Mouse (Mus musculus): ENCODE measurements around the gene Dpep1.
"Not testable (repeated sequence)": the region's sequence is repeated elsewhere in the genome, so short reads cannot be mapped to it uniquely, and the experiment has no call there.

Dpep1 gene

GRCm38 (mm10) chr8:123211876-123212275 lies 25.8 kb downstream of the Dpep1 start:
- in situ Hi-C loops (cut with MboI, MseI): no loop called here

DNA sequence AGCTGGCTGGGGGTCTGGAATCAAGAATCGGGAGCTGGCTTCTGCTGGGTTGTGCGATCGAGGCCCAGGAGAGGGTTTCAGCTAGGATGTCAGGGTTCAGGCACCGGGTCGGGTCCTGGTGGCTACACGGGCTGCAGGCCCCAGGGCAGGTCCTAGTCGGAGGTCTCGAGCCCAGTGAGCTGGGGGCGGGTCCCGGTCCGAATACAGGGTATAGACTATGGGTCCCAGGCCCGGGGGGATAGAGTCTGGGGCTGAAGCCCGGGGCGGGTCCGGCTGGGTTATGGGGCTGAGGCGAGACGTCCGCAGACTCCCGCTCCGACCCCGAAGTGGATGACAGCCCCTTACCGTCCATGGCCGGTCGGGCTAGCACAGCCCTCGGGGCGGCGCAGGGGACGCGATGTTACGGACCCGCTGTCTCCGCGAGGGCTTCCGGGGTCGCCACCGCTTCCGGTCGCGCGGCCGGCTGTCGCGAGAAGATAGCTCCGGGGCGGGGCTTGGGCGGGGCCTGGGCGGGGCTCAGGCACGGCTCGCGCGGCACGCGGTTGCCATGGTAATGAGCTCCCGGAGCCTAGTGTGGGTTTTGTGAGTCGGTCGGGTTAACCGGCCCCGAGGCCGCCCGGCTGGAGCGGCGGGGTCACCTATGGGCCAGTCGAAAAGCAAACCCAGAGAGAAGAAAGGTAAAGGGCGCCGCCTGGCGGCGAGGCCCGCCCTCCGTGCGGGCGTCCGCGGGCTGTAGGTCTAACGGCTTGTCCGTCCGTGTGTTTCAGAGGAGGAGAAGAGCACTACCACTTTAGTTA lies 26.5 kb downstream of the Dpep1 start, which contains the start of the genes Chmp1a and Spata33:
Gene Chmp1a, minus strand, starts transcription at position 443 of the 797 bp plus-strand sequence.
Gene Spata33, plus strand, starts transcription at position 512 of the 797 bp plus-strand sequence.
- in situ Hi-C loops (cut with MboI, MseI): no loop called here

DNA sequence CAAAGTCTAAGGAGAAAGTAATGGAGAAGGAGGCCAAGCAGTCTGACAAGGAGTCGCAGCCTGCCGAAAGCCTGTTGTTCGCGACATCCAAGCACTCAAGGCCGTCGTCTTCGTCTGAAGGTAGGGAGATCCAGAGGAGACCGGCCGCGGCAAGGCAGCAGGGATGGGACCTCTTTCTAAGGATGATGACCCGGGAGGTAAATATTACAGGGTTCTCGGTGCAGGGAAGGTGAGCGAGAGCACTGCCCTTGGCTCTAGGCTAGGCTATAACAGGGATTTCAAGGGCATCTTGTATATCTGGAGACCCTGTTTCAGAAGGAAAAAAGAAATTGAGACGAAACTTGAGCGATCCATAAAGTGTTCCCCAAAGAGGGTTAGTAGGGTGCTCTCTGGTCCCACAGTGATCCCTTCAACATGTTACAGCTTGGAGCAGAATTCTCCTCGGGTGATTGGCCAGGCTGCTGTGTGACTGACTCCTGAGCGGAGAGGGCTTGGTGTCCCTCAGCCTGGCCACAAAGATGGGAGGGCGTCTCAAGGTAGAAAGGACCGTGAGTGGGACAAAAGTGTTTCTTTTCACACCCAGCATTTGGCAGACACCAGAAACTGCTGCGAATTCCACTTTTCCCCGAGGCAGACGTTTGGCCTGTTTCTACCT lies 27.2 kb downstream of the Dpep1 start:
- in situ Hi-C loops (cut with MboI, MseI): no loop called here

DNA sequence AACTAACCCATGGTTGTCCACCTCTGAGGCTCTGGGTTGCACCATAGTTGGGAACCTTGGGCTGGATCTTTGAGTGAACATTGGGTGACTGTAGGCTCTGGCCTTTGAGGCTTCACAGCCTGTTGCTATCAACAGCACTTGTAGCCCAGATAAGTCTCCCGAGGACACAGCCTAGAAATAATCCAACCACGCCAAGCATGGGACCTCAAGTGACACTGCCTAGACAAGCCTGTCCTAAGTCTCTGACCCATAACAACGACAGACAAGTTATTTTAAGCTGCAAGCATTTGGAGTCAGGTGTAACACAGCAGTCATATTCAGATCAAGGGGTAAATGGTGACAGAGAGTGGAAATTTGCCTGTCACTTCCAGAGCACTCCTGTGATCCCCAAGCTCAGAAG lies 29.4 kb downstream of the Dpep1 start:
- in situ Hi-C loops (cut with MboI, MseI): no loop called here

DNA sequence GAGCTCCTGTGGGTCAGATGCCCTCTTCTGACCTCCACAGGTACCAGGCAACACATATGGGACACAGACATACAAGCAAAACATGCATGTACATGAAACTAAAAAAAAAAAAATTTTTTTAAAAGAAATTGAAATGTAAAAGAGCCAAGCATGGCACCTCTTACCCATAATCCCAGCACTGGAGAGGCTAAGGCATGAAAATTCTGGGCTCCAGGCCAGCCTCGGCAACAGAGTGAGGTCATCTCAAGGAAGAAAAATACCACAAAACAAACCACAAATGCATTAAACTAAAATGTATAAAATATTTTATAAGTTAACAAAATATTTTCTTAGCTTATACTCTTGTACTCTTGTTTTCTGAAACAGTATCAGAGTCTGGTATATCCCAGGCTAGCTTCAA lies 34.9 kb downstream of the Dpep1 start:
- in situ Hi-C loops (cut with MboI, MseI): no loop called here

DNA sequence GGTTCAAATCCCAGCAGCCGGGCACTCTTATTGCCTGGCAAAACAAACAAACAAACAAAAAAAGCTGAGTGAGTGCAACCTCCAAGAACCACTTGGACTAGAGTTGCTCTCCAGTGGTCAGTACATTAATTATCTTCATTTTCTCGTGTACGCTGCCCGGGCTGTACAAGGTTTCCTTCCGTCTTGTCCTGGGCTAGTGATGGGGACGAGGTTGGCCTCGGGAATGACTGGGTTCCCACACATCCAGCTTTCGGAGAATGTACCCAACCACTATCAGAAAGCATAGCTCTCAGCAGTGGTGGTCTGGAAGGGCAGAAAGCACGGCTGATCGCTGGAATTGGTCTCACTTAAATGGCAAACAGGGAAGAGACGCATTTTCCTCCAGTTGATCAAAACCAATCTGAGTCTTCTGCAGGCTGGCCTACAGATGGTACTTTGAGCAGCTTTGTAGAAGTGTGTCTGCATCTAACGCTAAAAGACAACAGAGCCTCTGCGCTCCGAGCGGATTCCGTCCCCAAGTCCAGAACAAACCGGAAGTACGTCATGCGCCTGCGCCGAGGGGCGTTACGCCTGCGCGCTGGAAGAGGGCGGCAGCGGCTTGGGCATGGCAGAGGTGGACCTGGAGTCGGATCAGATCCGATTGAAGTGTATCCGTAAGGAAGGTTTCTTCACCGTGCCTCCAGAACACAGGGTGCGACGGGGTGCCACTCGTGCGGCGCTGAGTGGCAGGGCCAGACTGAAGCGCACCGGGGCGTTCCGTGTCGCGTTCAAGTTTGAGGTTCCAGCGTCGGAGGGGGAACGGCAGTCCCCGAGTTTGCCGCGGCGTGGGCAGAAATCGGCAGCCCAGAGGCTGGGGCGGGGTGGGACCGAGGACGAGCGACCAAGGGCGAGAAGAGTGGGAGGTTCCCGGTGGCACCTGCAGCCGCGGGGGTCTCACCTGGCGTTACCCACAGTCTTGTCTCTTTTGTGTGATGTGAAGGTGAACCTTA lies 38.5 kb downstream of the Dpep1 start, which contains the start of gene Cdk10:
Gene Cdk10, plus strand, starts transcription at position 565 of the 989 bp plus-strand sequence.
- in situ Hi-C loops (cut with MboI, MseI): no loop called here

DNA sequence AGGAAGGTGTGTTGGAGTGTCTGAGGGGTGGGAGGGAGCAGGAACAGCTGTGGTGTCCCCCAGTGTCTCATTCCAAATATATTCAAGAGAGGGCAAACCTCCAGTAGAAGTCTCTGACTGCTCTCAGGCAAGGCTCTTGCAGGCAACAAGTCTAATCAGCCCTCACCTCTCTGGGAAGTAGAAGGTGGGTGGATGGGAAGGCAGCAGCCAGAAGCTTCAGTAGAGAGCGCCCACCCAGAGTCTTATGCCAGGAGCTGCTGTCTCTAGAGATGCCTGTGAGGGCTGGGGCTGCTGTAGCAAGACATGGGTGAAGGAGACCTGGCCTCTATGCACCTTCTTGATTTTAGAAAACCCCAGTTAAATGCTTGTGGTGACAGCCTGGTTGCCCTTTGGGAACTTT lies 42.4 kb downstream of the Dpep1 start:
- in situ Hi-C loops (cut with MboI, MseI): no loop called here

DNA sequence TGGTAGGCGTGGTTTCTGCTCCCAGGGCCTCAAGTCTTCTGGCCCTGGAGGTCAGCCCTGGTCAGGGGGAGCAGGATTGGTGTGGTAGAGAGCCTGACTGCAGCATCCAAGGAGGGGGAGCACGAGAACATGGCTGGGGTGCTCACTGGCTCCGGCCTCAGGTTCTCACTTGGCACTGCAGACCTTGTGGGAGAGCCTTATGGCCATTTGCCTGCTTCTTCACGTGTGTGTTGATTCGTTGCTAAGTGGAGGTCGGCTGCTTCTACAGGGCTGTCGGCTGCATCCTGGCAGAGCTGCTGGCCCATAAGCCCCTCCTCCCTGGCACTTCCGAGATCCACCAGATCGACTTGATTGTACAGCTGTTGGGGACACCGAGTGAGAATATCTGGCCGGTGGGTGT lies 44.3 kb downstream of the Dpep1 start:
- in situ Hi-C loops (cut with MboI, MseI): not testable (repeated sequence)

DNA sequence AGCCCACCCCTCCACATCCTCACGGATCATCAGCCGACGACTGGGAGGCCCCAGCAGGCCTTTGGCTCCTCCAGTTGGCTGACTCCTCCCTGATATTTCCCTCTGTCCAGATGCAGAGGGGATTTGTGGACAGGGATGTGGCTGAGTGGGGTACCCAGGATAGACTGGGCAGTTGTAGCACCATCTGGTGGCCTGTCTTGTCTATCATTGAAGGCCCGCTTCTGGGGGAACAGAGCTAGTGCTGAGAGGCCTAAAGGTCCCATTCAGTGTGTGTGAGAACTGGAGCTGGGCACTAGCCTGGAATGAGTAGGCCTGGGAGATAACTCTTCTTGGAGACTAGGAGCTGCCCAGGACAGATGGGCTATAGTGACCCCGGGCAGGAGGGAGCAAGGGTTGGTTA lies 45.7 kb downstream of the Dpep1 start:
- in situ Hi-C loops (cut with MboI, MseI): no loop called here

DNA sequence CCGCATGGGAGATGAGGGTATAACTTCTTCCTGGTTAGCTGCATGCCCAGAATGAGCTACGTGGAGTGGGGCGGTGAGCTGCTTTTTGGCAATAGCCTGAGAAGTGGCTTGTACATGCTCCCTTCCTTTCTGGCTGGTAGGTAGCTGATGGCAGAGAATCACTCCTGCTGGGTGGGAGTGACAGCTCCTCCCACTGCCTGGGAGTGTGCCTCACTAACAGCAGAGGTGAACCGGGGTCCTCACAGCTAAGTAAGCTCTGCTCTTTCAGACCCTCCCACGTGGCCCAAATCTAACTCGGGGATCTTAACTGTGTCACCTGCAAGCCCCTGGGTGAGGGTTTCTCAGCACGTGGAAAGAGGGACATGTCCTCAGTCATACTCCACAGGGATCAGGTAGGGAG lies 46.5 kb downstream of the Dpep1 start:
- in situ Hi-C loops (cut with MboI, MseI): no loop called here

DNA sequence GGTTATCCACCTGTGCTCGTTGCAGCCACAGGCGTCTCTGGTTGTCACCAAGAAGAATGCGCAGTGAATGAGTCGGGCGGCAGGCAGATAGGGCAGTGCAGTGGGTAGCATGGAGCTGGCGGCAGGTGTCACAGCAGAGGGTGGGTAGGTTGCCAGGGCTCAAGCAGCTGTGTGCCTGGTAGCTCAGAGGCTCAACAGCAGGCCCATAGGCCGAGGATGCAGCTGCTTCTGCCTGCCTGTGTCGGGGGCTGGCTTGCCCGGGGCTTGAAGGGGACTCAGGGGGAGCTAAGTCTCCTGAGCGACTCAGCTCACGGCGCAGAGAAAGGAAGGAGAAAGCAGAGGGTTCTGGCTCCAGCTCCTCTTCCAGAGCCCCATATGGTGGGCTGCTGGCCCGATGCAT lies 47.3 kb downstream of the Dpep1 start:
- in situ Hi-C loops (cut with MboI, MseI): no loop called here

DNA sequence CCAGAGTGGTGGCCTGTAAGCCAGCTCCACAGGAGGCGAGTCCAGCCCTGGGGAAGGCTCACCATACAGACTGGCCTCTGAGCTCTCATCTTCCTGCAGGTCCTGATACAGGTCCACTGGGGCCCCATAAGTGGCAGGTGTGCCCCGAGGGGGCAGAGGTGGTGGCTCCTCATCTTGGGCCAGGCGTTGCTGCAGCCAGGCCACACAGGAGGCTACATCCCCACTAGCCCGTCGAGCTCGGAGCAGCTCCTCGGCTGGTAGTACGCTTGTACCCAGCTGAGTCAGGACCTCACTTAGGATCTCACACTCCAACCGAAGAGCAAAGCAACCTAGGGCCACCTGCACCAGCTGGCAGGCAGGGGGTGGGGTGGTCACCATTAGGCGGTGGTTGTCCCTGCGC lies 47.7 kb downstream of the Dpep1 start:
- in situ Hi-C loops (cut with MboI, MseI): no loop called here

DNA sequence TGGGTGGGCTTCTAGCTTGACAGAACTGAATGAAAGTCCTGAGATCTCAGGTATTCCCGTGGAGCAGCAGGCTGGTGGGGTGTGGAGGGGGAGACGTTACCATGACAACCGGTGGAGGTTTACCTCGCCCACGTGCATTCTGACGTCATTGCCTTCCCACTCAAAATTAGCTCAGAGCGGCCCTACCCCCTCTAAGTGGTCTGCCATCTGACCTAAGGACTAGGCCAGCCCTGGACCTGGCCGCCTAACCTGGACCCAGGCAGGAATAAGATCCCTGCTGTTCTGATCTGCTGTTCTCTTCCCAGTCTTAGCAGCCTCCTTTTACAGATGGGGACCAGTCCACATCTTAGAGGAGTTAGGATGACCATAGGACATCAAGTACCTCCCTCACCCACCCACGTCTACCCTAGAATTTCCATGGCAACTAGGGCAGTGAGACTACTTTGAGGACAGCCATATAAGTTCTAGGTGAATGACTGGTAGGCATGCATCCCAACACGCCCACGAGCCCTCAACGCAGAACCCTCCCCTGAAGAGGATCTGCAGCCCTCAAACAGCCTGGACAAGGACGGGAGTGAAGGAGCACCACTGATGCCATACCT lies 49.0 kb downstream of the Dpep1 start:
- in situ Hi-C loops (cut with MboI, MseI): no loop called here

DNA sequence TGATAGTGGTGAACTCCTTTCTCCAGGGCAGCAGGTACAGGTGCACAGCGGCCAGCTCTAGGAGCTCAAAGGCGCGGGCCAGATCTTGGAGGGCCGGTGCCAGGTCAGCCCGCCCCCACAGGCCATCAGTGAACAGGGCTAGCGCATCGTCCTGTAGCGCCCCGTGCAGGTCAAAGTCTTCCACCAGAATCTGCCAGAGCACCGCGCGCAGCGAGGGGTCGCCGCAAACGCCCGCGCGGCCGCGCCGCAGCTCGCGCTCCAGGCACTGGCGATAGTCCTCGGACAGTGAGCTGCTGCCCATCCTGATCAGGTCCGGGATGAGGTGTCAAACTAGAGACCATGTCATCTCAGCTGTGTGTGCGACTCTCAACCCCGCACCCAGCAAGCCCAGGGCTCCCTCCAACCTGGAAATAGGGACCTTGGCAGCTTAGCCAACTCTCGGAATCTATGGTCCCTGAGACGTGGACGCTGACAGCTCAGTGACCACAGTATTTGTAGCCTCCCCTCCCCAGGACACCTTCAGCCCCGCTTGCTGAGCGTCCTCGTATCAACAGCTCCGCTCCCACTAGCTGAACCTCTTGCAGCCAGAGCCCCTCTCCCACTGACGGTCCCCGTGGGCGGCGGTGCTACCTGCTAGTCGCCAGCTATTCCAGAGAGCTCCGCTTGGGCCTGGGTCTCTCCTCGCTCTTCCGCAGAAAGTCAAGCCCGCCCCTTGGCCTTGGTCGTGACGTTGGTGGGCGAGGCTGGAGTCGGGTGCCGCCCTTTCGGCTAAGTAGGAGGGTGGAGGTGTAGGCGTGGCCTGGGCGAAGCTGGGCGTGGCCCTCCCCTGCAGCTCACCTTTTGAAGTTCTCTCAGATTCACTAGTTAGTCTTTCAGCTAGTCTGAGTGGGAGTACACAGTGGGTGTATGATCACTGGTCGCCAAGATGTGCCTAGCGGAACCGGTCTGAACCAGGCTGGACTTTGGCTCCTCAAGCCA lies 49.8 kb downstream of the Dpep1 start, which contains the start of gene Spata2l:
Gene Spata2l, minus strand, starts transcription at position 714 of the 978 bp plus-strand sequence.
- in situ Hi-C loops (cut with MboI, MseI): no loop called here

DNA sequence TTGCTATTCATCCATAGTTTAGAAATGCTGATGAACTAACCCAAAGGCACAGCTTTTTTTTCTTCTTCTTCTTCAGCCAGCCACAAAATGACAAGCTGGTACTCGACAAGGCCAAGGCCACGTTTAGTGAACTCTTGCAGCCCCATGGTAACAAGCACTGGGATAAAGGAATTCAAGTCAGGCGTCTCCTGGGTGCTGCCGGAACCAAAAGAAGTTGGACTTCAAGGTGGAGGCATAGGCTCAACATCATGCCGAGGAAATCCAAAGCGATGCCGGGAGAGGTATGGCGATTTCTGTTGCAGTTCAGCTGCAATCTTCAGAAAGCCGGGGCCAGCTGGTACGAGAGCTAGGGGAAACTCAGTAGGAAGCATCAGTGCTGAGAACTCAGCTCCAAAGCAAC lies 53.4 kb downstream of the Dpep1 start:
- in situ Hi-C loops (cut with MboI, MseI): no loop called here

DNA sequence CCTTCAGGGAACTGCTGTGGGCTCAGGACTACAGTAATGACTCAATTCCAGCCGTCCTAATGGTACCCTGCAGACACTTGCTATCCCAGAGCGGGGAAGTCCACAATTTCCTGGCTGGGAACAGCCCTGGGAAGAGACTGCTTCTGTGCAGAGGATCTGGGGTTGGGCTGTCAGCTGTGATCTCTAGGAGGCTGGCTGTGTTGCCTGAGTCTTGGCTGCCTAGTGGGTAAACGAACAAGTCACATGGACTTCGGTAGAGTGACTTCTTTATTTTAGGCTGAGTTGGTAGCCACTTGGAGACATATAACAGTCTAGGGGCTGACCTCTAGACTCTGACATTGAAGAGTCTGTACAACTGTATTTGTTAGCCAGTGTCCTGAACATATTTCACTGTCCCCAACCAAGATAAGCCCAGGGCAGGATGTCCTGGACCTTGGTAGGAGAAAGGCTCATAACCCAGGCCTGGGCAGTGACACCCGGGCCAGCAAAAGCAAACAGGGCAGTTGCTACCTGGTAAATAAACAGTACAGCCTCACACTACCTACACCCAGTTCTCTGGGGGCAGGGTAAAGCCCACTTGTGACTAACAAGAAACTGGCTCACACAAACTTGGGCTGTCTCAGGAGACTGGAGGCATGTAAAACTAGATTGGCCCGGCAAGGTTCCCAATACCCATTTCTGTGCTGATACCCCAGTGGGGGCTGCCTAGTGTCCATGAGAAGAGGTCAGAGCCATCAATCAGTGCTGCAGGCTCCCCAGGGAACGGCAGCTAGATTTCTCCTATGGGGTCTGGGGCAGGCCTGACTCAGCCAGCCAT lies 56.3 kb downstream of the Dpep1 start:
- in situ Hi-C loops (cut with MboI, MseI): no loop called here

- in situ Hi-C loops (cut with MboI, MseI): no loop called here
Measured at GRCm38 (mm10) chr8:123243053-123243452, 57.0 kb downstream of the Dpep1 start.

DNA sequence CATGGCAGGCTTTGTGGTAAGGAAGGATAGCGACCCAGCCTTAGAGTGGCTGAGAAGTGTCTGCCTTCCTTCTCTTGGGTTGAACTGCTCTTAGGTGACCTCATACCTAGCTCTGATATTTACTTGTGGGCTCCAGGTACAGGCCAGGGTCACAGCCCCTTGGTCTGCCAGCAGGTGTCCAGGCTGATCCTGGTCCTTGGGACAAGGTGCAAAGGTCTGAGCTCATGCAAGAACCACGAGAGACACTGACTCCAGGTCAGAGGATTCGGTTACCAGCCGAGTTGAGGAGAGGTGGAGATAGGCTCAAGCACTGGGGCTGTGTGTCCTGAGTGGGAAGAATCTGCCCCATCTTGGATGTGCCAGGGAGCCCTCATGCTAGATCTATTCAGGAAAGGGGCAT lies 58.3 kb downstream of the Dpep1 start:
- in situ Hi-C loops (cut with MboI, MseI): no loop called here

- in situ Hi-C loops (cut with MboI, MseI): no loop called here
Measured at GRCm38 (mm10) chr8:123245543-123245942, 59.5 kb downstream of the Dpep1 start.

Data from T-helper 1 cell (primary cell).